Mouse (Mus musculus): ENCODE results near the gene Plcb1. TPM values are rescaled to one million over a fixed set of nuclear protein-coding genes. Genes with fewer than 3 reads are reported as not detected.

The Plcb1 gene
- polyA plus RNA-seq, 1 experiment, result 0.55 TPM

DNA sequence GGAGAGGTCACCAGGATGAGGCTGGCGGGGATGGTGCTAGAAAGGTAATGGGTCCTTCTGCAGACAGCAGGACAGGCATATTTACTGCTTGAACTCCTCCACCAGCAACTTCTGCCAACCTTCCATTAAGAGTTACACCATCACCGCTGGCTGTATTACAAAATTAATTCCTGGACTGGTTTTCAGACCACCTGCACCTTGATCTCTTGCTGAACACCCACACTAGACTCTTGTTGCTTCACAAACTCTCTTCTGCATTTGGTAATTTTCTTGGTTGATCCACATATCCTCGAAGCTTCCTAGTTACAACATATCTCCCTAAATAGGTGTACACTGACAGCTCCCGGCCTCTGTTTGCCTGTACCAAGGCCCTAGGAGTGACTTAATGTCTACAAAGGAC, 170.6 kb downstream of the Plcb1 start:
- Histone ChIP-seq H3K36me3 (ENCODE audit: control insufficient read depth, insufficient read depth) (no peaks in the 10 kb centered on the region), H3ac (ENCODE audit: control insufficient read depth, insufficient read length, low read depth) (no peak overlapping the region), H3K27me3 (ENCODE audit: control insufficient read depth, insufficient read depth, insufficient read length) (no peaks in the 10 kb centered on the region), H3K4me3 (ENCODE audit: insufficient read depth, poor library complexity, severe bottlenecking) (no peak overlapping the region), H3K79me2 (ENCODE audit: control insufficient read depth, insufficient read depth) (no peaks in the 10 kb centered on the region), H3K79me3 (ENCODE audit: low read depth) (no peaks in the 10 kb centered on the region)
- TF ChIP-seq USF1 (IDR thresholded peaks at IDR 0.05; ENCODE audit: low read depth) (no peak), MYOD1 (IDR thresholded peaks at IDR 0.05; ENCODE audit: control insufficient read depth, insufficient read length, low read depth) (no peak)

DNA sequence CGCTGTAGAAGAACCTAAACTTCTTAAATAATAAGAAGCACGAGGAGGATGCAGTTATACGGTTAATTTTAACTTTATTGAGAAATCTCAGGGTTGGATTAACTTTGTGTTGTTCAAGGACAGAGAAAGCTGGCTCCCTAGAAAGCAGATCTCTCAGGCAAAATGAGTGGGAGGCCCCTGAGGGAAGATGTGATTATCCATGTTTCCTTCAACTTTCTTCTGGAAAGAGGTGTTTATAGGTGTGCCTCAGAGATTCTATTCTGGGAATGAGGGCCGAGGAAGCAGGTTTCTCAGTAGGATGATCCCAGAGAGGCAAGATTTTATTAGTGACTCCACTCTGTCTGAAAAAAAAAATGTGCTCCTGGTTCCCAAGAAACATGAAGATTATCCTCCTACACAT, 180.3 kb downstream of the Plcb1 start:
- Histone ChIP-seq H3K36me3 (ENCODE audit: control insufficient read depth, insufficient read depth) (no peaks in the 10 kb centered on the region), H3K79me2 (ENCODE audit: control insufficient read depth, insufficient read depth) (no peaks in the 10 kb centered on the region), H3K79me3 (ENCODE audit: low read depth) (no peaks in the 10 kb centered on the region), H3K4me3 (ENCODE audit: insufficient read depth, poor library complexity, severe bottlenecking) (no peak overlapping the region), H3K27me3 (ENCODE audit: control insufficient read depth, insufficient read depth, insufficient read length) (no peaks in the 10 kb centered on the region), H3ac (ENCODE audit: control insufficient read depth, insufficient read length, low read depth) (no peak overlapping the region)
- no peak for TF ChIP-seq MAX (IDR thresholded peaks at IDR 0.05)
- no peak for TF ChIP-seq MYOG (IDR thresholded peaks at IDR 0.05; ENCODE audit: control insufficient read depth, extremely low read depth, insufficient read length)
- TF ChIP-seq CTCF (IDR thresholded peaks at IDR 0.05; ENCODE audit: control insufficient read depth, insufficient read depth, insufficient read length), result no peak
- TF ChIP-seq CEBPB (IDR thresholded peaks at IDR 0.05; ENCODE audit: low read depth), result no peak
- no peak for TF ChIP-seq FOSL1 (IDR thresholded peaks at IDR 0.05; ENCODE audit: insufficient read depth, low read length, poor library complexity, severe bottlenecking)
- TF ChIP-seq USF1 (IDR thresholded peaks at IDR 0.05; ENCODE audit: low read depth), result no peak
- no peak for TF ChIP-seq MYOD1 (IDR thresholded peaks at IDR 0.05; ENCODE audit: control insufficient read depth, insufficient read length, low read depth)

GRCm38 (mm10) chr2:134968380-134968779, 182.5 kb downstream of the Plcb1 start:
- TF ChIP-seq CEBPB (IDR thresholded peaks at IDR 0.05; ENCODE audit: low read depth), result no peak
- TF ChIP-seq MYOD1 (IDR thresholded peaks at IDR 0.05; ENCODE audit: control insufficient read depth, insufficient read length, low read depth), result peak; percentile 35
- no peak for TF ChIP-seq MYOG (IDR thresholded peaks at IDR 0.05; ENCODE audit: control insufficient read depth, extremely low read depth, insufficient read length)
- no peak for TF ChIP-seq USF1 (IDR thresholded peaks at IDR 0.05; ENCODE audit: low read depth)
- TF ChIP-seq FOSL1 (IDR thresholded peaks at IDR 0.05; ENCODE audit: insufficient read depth, low read length, poor library complexity, severe bottlenecking), result peak; percentile 79
- TF ChIP-seq CTCF (IDR thresholded peaks at IDR 0.05; ENCODE audit: control insufficient read depth, insufficient read depth, insufficient read length), result no peak
- TF ChIP-seq MAX (IDR thresholded peaks at IDR 0.05), result no peak
- Histone ChIP-seq H3K36me3 (ENCODE audit: control insufficient read depth, insufficient read depth) (no peaks in the 10 kb centered on the region), H3K27me3 (ENCODE audit: control insufficient read depth, insufficient read depth, insufficient read length) (no peaks in the 10 kb centered on the region), H3K4me3 (ENCODE audit: insufficient read depth, poor library complexity, severe bottlenecking) (no peak overlapping the region), H3K79me2 (ENCODE audit: control insufficient read depth, insufficient read depth) (no peaks in the 10 kb centered on the region), H3ac (ENCODE audit: control insufficient read depth, insufficient read length, low read depth) (no peak overlapping the region), H3K79me3 (ENCODE audit: low read depth) (no peaks in the 10 kb centered on the region)

- Histone ChIP-seq H3K36me3 (ENCODE audit: control insufficient read depth, insufficient read depth) (no peaks in the 10 kb centered on the region), H3K79me2 (ENCODE audit: control insufficient read depth, insufficient read depth) (no peaks in the 10 kb centered on the region), H3K4me3 (ENCODE audit: insufficient read depth, poor library complexity, severe bottlenecking) (no peak overlapping the region), H3K79me3 (ENCODE audit: low read depth) (no peaks in the 10 kb centered on the region), H3K27me3 (ENCODE audit: control insufficient read depth, insufficient read depth, insufficient read length) (no peaks in the 10 kb centered on the region), H3ac (ENCODE audit: control insufficient read depth, insufficient read length, low read depth) (no peak overlapping the region)
- no peak for TF ChIP-seq USF1 (IDR thresholded peaks at IDR 0.05; ENCODE audit: low read depth)
- no peak for TF ChIP-seq FOSL1 (IDR thresholded peaks at IDR 0.05; ENCODE audit: insufficient read depth, low read length, poor library complexity, severe bottlenecking)
- no peak for TF ChIP-seq CEBPB (IDR thresholded peaks at IDR 0.05; ENCODE audit: low read depth)
- no peak for TF ChIP-seq MAX (IDR thresholded peaks at IDR 0.05)
- no peak for TF ChIP-seq MYOD1 (IDR thresholded peaks at IDR 0.05; ENCODE audit: control insufficient read depth, insufficient read length, low read depth)
- no peak for TF ChIP-seq CTCF (IDR thresholded peaks at IDR 0.05; ENCODE audit: control insufficient read depth, insufficient read depth, insufficient read length)
- no peak for TF ChIP-seq MYOG (IDR thresholded peaks at IDR 0.05; ENCODE audit: control insufficient read depth, extremely low read depth, insufficient read length)
These were observed 186.5 kb downstream of the Plcb1 start for GRCm38 (mm10) chr2:134972376-134972775.

- no peaks in the 10 kb centered on the region for H3K79me3 ChIP-seq (ENCODE audit: low read depth)
- TF ChIP-seq USF1 (IDR thresholded peaks at IDR 0.05; ENCODE audit: low read depth) (no peak), CTCF (IDR thresholded peaks at IDR 0.05; ENCODE audit: control insufficient read depth, insufficient read depth, insufficient read length) (no peak), MYOD1 (IDR thresholded peaks at IDR 0.05; ENCODE audit: control insufficient read depth, insufficient read length, low read depth) (no peak)
- no peaks in the 10 kb centered on the region for H3K27me3 ChIP-seq (ENCODE audit: control insufficient read depth, insufficient read depth, insufficient read length)
- H3K36me3 ChIP-seq (ENCODE audit: control insufficient read depth, insufficient read depth), result no peaks in the 10 kb centered on the region
- H3ac ChIP-seq (ENCODE audit: control insufficient read depth, insufficient read length, low read depth), result no peak overlapping the region
- no peaks in the 10 kb centered on the region for H3K79me2 ChIP-seq (ENCODE audit: control insufficient read depth, insufficient read depth)
- no peak overlapping the region for H3K4me3 ChIP-seq (ENCODE audit: insufficient read depth, poor library complexity, severe bottlenecking)
These were observed 188.8 kb downstream of the Plcb1 start for GRCm38 (mm10) chr2:134974711-134975110.

GRCm38 (mm10) chr2:134976796-134977330, 191.0 kb downstream of the Plcb1 start:
- no peaks in the 10 kb centered on the region for H3K36me3 ChIP-seq (ENCODE audit: control insufficient read depth, insufficient read depth)
- no peak overlapping the region for H3K4me3 ChIP-seq (ENCODE audit: insufficient read depth, poor library complexity, severe bottlenecking)
- H3K79me2 ChIP-seq (ENCODE audit: control insufficient read depth, insufficient read depth), result no peaks in the 10 kb centered on the region

More at GRCm38 (mm10) chr2:134976796-134977330, 191.0 kb downstream of the Plcb1 start:
- no peak for TF ChIP-seq FOSL1 (IDR thresholded peaks at IDR 0.05; ENCODE audit: insufficient read depth, low read length, poor library complexity, severe bottlenecking)
- TF ChIP-seq MYOD1 (IDR thresholded peaks at IDR 0.05; ENCODE audit: control insufficient read depth, insufficient read length, low read depth), result no peak
- no peak for TF ChIP-seq USF1 (IDR thresholded peaks at IDR 0.05; ENCODE audit: low read depth)
- Histone ChIP-seq H3K27me3 (ENCODE audit: control insufficient read depth, insufficient read depth, insufficient read length) (no peaks in the 10 kb centered on the region), H3K79me3 (ENCODE audit: low read depth) (no peaks in the 10 kb centered on the region), H3ac (ENCODE audit: control insufficient read depth, insufficient read length, low read depth) (no peak overlapping the region)
